Mouse (Mus musculus) G1E (cell line): ENCODE results near the gene Phf19. TPM values are rescaled to one million over a fixed set of nuclear protein-coding genes. Genes with fewer than 3 reads are reported as not detected.

Experiments used
- ATAC-seq: 2 replicates; pipeline ENCODE4 v1.8.0; 2016; ENCODE audit warnings: mild to moderate bottlenecking; ENCODE audit not compliant: insufficient number of reproducible peaks, poor library complexity, low FRiP score, severe bottlenecking; ENCODE audit errors: extremely low read depth
- DNase-seq: peaks from one replicate; pipeline ENCODE4 v3.0.0; 2012; ENCODE audit warnings: low spot score
- H3K27me3 ChIP-seq: 2 replicates; pipeline ENCODE4 v1.6.1; 2012; ENCODE audit warnings: mild to moderate bottlenecking, low read length, inconsistent platforms; ENCODE audit not compliant: insufficient read depth
- H3K36me3 ChIP-seq: replicated peaks from 2 replicates; pipeline ENCODE3; 2012; ENCODE audit warnings: mild to moderate bottlenecking, inconsistent platforms
- H3K4me1 ChIP-seq: 2 replicates; pipeline ENCODE4 v1.6.1; 2012; ENCODE audit warnings: low read depth, low read length, inconsistent platforms, mixed read lengths; ENCODE audit not compliant: insufficient read depth
- H3K4me3 ChIP-seq: 2 replicates; pipeline ENCODE4 v1.5.1; 2012; ENCODE audit warnings: low read depth, mild to moderate bottlenecking, inconsistent platforms, low read length, moderate library complexity, mixed read lengths
- H3K9me3 ChIP-seq: replicated peaks from 2 replicates; pipeline ENCODE4 v1.6.1; 2012; ENCODE audit warnings: inconsistent platforms
- CTCF ChIP-seq: IDR thresholded peaks from 2 replicates; pipeline ENCODE4 v1.5.1; 2012; ENCODE audit warnings: low read depth, low read length, inconsistent platforms, mixed read lengths
- GATA1 ChIP-seq: IDR thresholded peaks from 2 replicates; pipeline ENCODE4 v1.6.1; 2012; ENCODE audit warnings: borderline replicate concordance, low read length, inconsistent platforms, mixed read lengths
- GATA2 ChIP-seq: IDR thresholded peaks from 2 replicates; pipeline ENCODE4 v1.6.1; 2012; ENCODE audit warnings: low read depth, low read length, inconsistent platforms, borderline replicate concordance
- POLR2AphosphoS5 ChIP-seq: IDR thresholded peaks from 2 replicates; pipeline ENCODE4 v1.6.1; 2012; ENCODE audit warnings: low read depth, low read length, inconsistent platforms; ENCODE audit not compliant: insufficient replicate concordance
- TAL1 ChIP-seq: conservative IDR thresholded peaks from 2 replicates; pipeline ENCODE4 v1.6.1; 2012; ENCODE audit warnings: low read depth, low read length, inconsistent platforms, mixed read lengths
- polyA plus RNA-seq: library from polyadenylated mRNA; stranded (reverse); fragments of >175 nt; gene quantifications from 2 replicates; pipeline ENCODE4 v1.2.3, GENCODE M21; 2012
- total RNA-seq, 2 experiments: library from RNA; stranded (forward) in 1 of 2; stranded (reverse) in 1 of 2; fragments of 200-1000 nt in 1 of 2; fragments of >200 nt in 1 of 2; fragmentation: Nextera tagmentation in 1 of 2; gene quantifications; 2 replicates each; pipeline ENCODE4 v1.2.3; 2014 to 2017

The Phf19 gene
- total and polyA plus RNA-seq, 3 experiments, result 0.01 to 0.66 TPM; not detected in 1

DNA sequence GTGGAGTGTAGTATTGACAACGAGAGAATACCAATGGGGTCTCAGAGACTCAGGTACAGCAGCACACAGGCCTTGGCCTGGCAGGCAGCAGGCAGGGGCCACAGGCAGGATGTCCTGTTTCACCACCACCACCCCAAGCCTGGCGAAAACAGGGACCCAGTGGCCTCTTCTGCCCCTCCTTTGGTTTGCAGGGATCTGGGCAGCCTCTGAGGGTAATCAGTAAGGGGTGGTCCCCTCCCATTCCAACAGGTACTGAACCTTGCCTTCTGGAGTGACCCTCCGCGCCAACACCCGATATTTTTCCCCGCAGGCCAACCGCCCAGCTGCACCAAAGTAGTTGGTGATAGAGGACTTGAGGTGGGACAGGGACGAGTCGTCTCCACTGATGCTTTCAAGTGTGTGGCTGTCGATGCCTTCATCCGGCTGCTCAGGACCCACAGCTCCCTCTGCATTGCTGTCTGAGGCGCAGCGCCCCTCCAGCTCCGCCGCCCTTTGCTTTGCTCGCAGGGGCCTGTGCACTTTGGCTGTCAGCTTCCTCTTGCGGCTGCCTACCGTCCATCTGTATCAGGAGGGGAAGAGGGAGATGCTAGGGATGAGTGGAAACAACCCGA is 18.2 kb downstream of the Phf19 start:
- H3K4me3 ChIP-seq, result no peak overlapping the region
- ATAC-seq, result no peak

GRCm38 (mm10) chr2:34893950-34894349 is 19.9 kb downstream of the Phf19 start:
- no peak for TF ChIP-seq GATA2
- no peak for DNase-seq
- peaks cover 9% of the 10 kb centered on the region for H3K4me1 ChIP-seq
- no peaks in the 10 kb centered on the region for H3K36me3 ChIP-seq
- no peaks in the 10 kb centered on the region for H3K9me3 ChIP-seq
- peaks cover 65% of the 10 kb centered on the region for H3K27me3 ChIP-seq
- no peak overlapping the region for H3K4me3 ChIP-seq
- no peak for ATAC-seq

More for the DNA sequence above, 18.2 kb downstream of the Phf19 start:
- Histone ChIP-seq H3K27me3 (peaks cover 68% of the 10 kb centered on the region), H3K4me1 (peaks cover 9% of the 10 kb centered on the region), H3K9me3 (no peaks in the 10 kb centered on the region), H3K36me3 (no peaks in the 10 kb centered on the region)
- no peak for DNase-seq
- no peak for TF ChIP-seq CTCF
- TF ChIP-seq GATA1, result no peak

DNA sequence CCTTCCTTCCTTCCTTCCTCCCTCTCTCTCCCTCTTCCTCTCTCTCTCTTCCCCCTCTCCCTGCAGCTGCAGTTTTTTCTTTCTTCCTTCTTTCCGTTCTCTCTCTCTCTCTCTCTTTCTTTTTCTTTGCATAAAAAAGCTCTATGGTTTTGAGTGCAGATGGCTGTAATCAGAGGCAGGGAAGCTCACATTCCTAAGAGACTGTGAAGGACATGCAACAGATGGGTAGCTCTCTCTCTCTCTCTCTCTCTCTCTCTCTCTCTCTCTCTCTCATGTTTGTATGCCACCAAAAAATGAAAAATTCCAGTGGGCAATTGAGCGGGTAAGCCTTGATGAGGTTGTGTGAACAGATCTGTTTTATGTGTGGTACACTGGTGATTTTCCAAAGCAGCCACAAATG is 29.6 kb downstream of the Phf19 start:
- no peaks in the 10 kb centered on the region for H3K9me3 ChIP-seq
- no peaks in the 10 kb centered on the region for H3K4me1 ChIP-seq
- no peak for TF ChIP-seq TAL1
- TF ChIP-seq POLR2AphosphoS5, result no peak
- no peak for TF ChIP-seq GATA1
- TF ChIP-seq CTCF, result no peak
- no peak for TF ChIP-seq GATA2
- peaks cover 78% of the 10 kb centered on the region for H3K27me3 ChIP-seq
- H3K36me3 ChIP-seq, result no peaks in the 10 kb centered on the region
- ATAC-seq, result no peak
- no peak for DNase-seq
- H3K4me3 ChIP-seq, result no peak overlapping the region

DNA sequence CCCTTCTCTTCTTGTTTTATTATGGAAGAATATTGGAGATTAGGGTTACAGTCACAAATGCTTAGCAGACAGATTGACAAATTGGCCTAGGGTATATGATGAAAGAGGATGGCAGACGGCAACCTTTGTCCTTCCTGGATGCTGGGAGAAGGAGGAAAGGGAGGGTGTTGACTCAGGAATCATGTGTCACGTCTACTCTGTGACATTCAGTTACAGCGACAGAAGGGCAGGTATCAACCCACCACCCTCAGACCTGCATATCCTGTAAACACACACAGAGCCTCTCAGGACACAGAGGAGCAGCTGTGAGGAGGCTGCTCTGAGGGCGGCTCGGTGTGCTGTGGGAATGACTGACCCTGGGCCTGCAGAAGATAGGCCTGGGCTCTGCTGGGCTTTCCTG is 30.6 kb downstream of the Phf19 start:
- Histone ChIP-seq H3K4me3 (no peak overlapping the region), H3K4me1 (no peaks in the 10 kb centered on the region), H3K27me3 (peaks cover 80% of the 10 kb centered on the region), H3K36me3 (no peaks in the 10 kb centered on the region), H3K9me3 (no peaks in the 10 kb centered on the region)
- no peak for DNase-seq
- TF ChIP-seq CTCF, result no peak
- TF ChIP-seq POLR2AphosphoS5, result no peak
- TF ChIP-seq GATA2, result no peak
- no peak for TF ChIP-seq GATA1
- ATAC-seq, result no peak

GRCm38 (mm10) chr2:34882757-34883156 is 31.1 kb downstream of the Phf19 start:
- H3K4me1 ChIP-seq, result no peaks in the 10 kb centered on the region
- no peak for ATAC-seq
- H3K36me3 ChIP-seq, result no peaks in the 10 kb centered on the region
- no peaks in the 10 kb centered on the region for H3K9me3 ChIP-seq
- H3K4me3 ChIP-seq, result no peak overlapping the region
- H3K27me3 ChIP-seq, result peaks cover 81% of the 10 kb centered on the region
- TF ChIP-seq GATA2, result no peak
- TF ChIP-seq POLR2AphosphoS5, result no peak
- no peak for TF ChIP-seq TAL1
- DNase-seq, result no peak

- DNase-seq, result no peak
- Histone ChIP-seq H3K36me3 (no peaks in the 10 kb centered on the region), H3K4me1 (no peaks in the 10 kb centered on the region), H3K9me3 (no peaks in the 10 kb centered on the region), H3K4me3 (no peak overlapping the region), H3K27me3 (peaks cover 76% of the 10 kb centered on the region)
- ATAC-seq, result no peak
- TF ChIP-seq POLR2AphosphoS5, result no peak
- no peak for TF ChIP-seq GATA1
- TF ChIP-seq TAL1, result no peak
- no peak for TF ChIP-seq CTCF
- no peak for TF ChIP-seq GATA2
Observed at GRCm38 (mm10) chr2:34880054-34880453, 33.8 kb downstream of the Phf19 start.

GRCm38 (mm10) chr2:34874816-34875345 is 38.9 kb downstream of the Phf19 start, which contains the start of gene Psmd5:
Gene Psmd5, minus strand, starts transcription at chr2:34874968.
- Histone ChIP-seq H3K9me3 (no peaks in the 10 kb centered on the region), H3K27me3 (peaks cover 51% of the 10 kb centered on the region), H3K4me1 (peaks cover 15% of the 10 kb centered on the region), H3K36me3 (peaks cover 3% of the 10 kb centered on the region), H3K4me3 (no peak within 1 kb of the TSS)
- ATAC-seq, result no peak
- no peak for DNase-seq
- TF ChIP-seq TAL1 (no peak), POLR2AphosphoS5 (no peak), GATA1 (no peak), GATA2 (no peak), CTCF (no peak)
